ENCODE assay signal across 8 mouse cellular contexts in the genomic region with DNA sequence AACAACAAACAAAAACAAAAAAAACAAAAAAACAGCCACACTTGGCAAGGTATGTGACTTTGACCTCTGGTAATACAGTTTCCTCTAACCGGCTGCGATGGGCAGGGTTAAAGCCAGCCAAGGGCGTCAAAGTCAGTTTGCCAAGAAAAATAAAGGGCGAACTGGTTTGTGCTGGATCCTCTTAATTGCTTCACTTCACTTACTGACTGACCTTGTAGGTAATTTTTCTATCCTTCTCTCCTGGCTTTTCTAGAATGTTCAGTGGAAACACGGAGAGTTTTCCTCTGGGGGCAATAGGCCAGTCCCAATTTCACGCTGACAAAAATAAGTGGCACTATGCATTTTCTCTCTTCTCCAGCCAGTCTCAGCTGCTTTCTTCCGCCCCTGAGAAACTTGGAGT. TPM values are rescaled to one million over a fixed set of nuclear protein-coding genes. Genes with fewer than 3 reads are reported as not detected.
DNase-seq lines count a peak whose midpoint lies in the region; ATAC-seq and TF ChIP-seq lines count a peak whose summit lies in the region.

No protein-coding gene starts in this region.

- peak overlapping the region; percentile 74 for H3K9ac ChIP-seq in forebrain, embryonic 14.5 days (ENCODE audit: low read length)
- peak overlapping the region; percentile 65 for H3K9ac ChIP-seq in hindbrain, postnatal 0 days (replicated peaks; ENCODE audit: low read length)
- no peak overlapping the region for H3K9ac ChIP-seq in liver, embryonic 13.5 days
- H3K9ac ChIP-seq in stomach, embryonic 14.5 days (replicated peaks; ENCODE audit: low read depth, low read length): no peak overlapping the region; the same call in 1 of the 2 replicates

- no peaks in the 10 kb centered on the region for H3K27me3 ChIP-seq in forebrain, embryonic 14.5 days (replicated peaks; ENCODE audit: control insufficient read depth, insufficient read depth, low read length)
- H3K27me3 ChIP-seq in hindbrain, postnatal 0 days (ENCODE audit: insufficient read depth, low read length): no peaks in the 10 kb centered on the region
- H3K27me3 ChIP-seq in liver, embryonic 13.5 days: peaks cover 15% of the 10 kb centered on the region
- no peaks in the 10 kb centered on the region for H3K27me3 ChIP-seq in stomach, embryonic 14.5 days (ENCODE audit: control insufficient read depth, insufficient read depth, low read length)

- H3K4me3 ChIP-seq in gastrocnemius, adult 2 months: peak overlapping the region; percentile 70
- H3K4me3 ChIP-seq in forebrain, embryonic 14.5 days (ENCODE audit: low read depth, low read length): peak overlapping the region; percentile 42
- peak overlapping the region; percentile 42 for H3K4me3 ChIP-seq in hindbrain, postnatal 0 days (ENCODE audit: low read length)
- peak overlapping the region; percentile 38; the same call in 1 of the 2 replicates for H3K4me3 ChIP-seq in liver, embryonic 13.5 days (replicated peaks)
- H3K4me3 ChIP-seq in stomach, embryonic 14.5 days (ENCODE audit: low read depth, low read length): peak overlapping the region; percentile 38

- ATAC-seq in forebrain, embryonic 14.5 days: no peak
- no peak for ATAC-seq in hindbrain, postnatal 0 days
- no peak for ATAC-seq in liver, embryonic 13.5 days (ENCODE audit: low read depth)
- no peak for ATAC-seq in stomach, embryonic 14.5 days (ENCODE audit: insufficient number of reproducible peaks, insufficient read depth, low FRiP score, low read depth)

- no peaks in the 10 kb centered on the region; the same call in 1 of the 2 replicates for H3K4me1 ChIP-seq in forebrain, embryonic 14.5 days (ENCODE audit: control insufficient read depth, insufficient read depth, low read length)
- H3K4me1 ChIP-seq in hindbrain, postnatal 0 days (ENCODE audit: insufficient read depth, low read length): peaks cover 4% of the 10 kb centered on the region; the same call in 1 of the 2 replicates
- peaks cover 16% of the 10 kb centered on the region for H3K4me1 ChIP-seq in liver, embryonic 13.5 days (replicated peaks)
- 0 out of 2 replicates have a peak, but pooled peaks cover 11% of the 10 kb centered on the region for H3K4me1 ChIP-seq in stomach, embryonic 14.5 days (ENCODE audit: control insufficient read depth, insufficient read depth, low read length)

- 46% methylated on average over 7 of the region's 7 CpGs for WGBS in forebrain, embryonic 14.5 days
- WGBS in hindbrain, postnatal 0 days: 17% methylated on average over 7 of the region's 7 CpGs
- 31% methylated on average over 7 of the region's 7 CpGs for WGBS in liver, embryonic 13.5 days (ENCODE audit: insufficient replicate concordance)
- 25% methylated on average over 7 of the region's 7 CpGs for WGBS in stomach, embryonic 14.5 days

- peak overlapping the region; percentile 67 for H3K4me2 ChIP-seq in forebrain, embryonic 14.5 days (ENCODE audit: low read length)
- peak overlapping the region; percentile 78 for H3K4me2 ChIP-seq in hindbrain, postnatal 0 days (ENCODE audit: low read depth, low read length)
- H3K4me2 ChIP-seq in liver, embryonic 13.5 days: peak overlapping the region; percentile 62
- H3K4me2 ChIP-seq in stomach, embryonic 14.5 days (replicated peaks; ENCODE audit: low read depth, low read length): peak overlapping the region; percentile 73

- H3K36me3 ChIP-seq in forebrain, embryonic 14.5 days (ENCODE audit: control insufficient read depth, insufficient read depth, low read length): no peaks in the 10 kb centered on the region
- no peaks in the 10 kb centered on the region for H3K36me3 ChIP-seq in hindbrain, postnatal 0 days (ENCODE audit: insufficient read depth, low read length)
- H3K36me3 ChIP-seq in liver, embryonic 13.5 days: no peaks in the 10 kb centered on the region
- no peaks in the 10 kb centered on the region for H3K36me3 ChIP-seq in stomach, embryonic 14.5 days (ENCODE audit: control insufficient read depth, insufficient read depth, low read length)

- peak overlapping the region; percentile 92 for H3K27ac ChIP-seq in gastrocnemius, adult 2 months
- H3K27ac ChIP-seq in forebrain, embryonic 14.5 days (ENCODE audit: low read depth, low read length): peak overlapping the region; percentile 84; the same call in 1 of the 2 replicates
- peak overlapping the region; percentile 91 for H3K27ac ChIP-seq in hindbrain, postnatal 0 days
- H3K27ac ChIP-seq in liver, embryonic 13.5 days: no peak overlapping the region
- no peak overlapping the region for H3K27ac ChIP-seq in stomach, embryonic 14.5 days (ENCODE audit: low read length)

- no peaks in the 10 kb centered on the region for H3K9me3 ChIP-seq in forebrain, embryonic 14.5 days (replicated peaks; ENCODE audit: control insufficient read depth, low read length)
- no peaks in the 10 kb centered on the region for H3K9me3 ChIP-seq in hindbrain, postnatal 0 days (ENCODE audit: low read length)
- no peaks in the 10 kb centered on the region for H3K9me3 ChIP-seq in liver, embryonic 13.5 days (replicated peaks)
- no peaks in the 10 kb centered on the region for H3K9me3 ChIP-seq in stomach, embryonic 14.5 days (ENCODE audit: control insufficient read depth, low read depth, low read length)

- intact Hi-C loops in gastrocnemius, adult 2 months (cut with DNase I): loop anchor here (2.0 to 5.0 kb wide), 3 partner anchors 37 to 441 kb away; a partner anchor contains a TSS
- intact Hi-C loops in gastrocnemius, postnatal 14 days (cut with DNase I; ENCODE audit: low total_unique reads): no loop called here

- no peak for TF ChIP-seq CTCF in gastrocnemius, adult 2 months (IDR thresholded peaks at IDR 0.05)
- TF ChIP-seq CTCF in hindbrain, postnatal 0 days (IDR thresholded peaks at IDR 0.05; ENCODE audit: low read depth): no peak

- DNase-seq in gastrocnemius, adult 2 months: peak; percentile 28
- DNase-seq in gastrocnemius, postnatal 14 days: no peak
- DNase-seq in forebrain, embryonic 14.5 days (ENCODE audit: low spot score): peak; percentile 27
- peak; percentile 28 for DNase-seq in hindbrain, postnatal 0 days (ENCODE audit: low spot score)
- no peak for DNase-seq in liver, embryonic 13.5 days
- DNase-seq in left cerebral cortex, adult 18-20 months (ENCODE audit: low spot score in 2 of 2): no peak
- DNase-seq in B cell, adult 2 months: no peak

RNA-seq across cellular contexts. Expression of a gene that starts 35.8 kb away (rescaled TPM):
- total RNA-seq in gastrocnemius, adult 2 months (2021): not detected
- total RNA-seq in gastrocnemius, postnatal 14 days (2021): not detected
- not detected in 2 replicates for polyA plus RNA-seq in forebrain, embryonic 14.5 days (2014; fragmentation: Nextera tagmentation; extraction: Ambion mirVana)
- total RNA-seq in hindbrain, postnatal 0 days (2014; rRNA removed): not detected in 2 replicates
- not detected in 2 replicates for polyA plus RNA-seq in hindbrain, postnatal 0 days (2015; fragmentation: Nextera tagmentation; extraction: Ambion mirVana)
- not detected in 2 replicates for polyA plus RNA-seq in liver, embryonic 13.5 days (2015; fragmentation: Nextera tagmentation; extraction: Ambion mirVana)
- not detected in 2 replicates for polyA plus RNA-seq in stomach, embryonic 14.5 days (2014; fragmentation: Nextera tagmentation; extraction: Ambion mirVana)
- total RNA-seq in left cerebral cortex, adult 18-20 months (2021): not detected

Comparison
In these comparisons a context has a peak if more than half of its experiments do, and no peak if none do; other contexts are left out.
1. DNase-seq: peak in gastrocnemius, adult 2 months (single experiment), forebrain, embryonic 14.5 days (single experiment) and hindbrain, postnatal 0 days (single experiment); none in gastrocnemius, postnatal 14 days (single experiment), liver, embryonic 13.5 days (single experiment), left cerebral cortex, adult 18-20 months (0 of 2) and B cell, adult 2 months (0 of 2).
2. H3K27ac ChIP-seq: peak in gastrocnemius, adult 2 months (single experiment), forebrain, embryonic 14.5 days (single experiment) and hindbrain, postnatal 0 days (single experiment); none in liver, embryonic 13.5 days (single experiment) and stomach, embryonic 14.5 days (single experiment).
3. H3K9ac ChIP-seq: peak in forebrain, embryonic 14.5 days (single experiment) and hindbrain, postnatal 0 days (single experiment); none in liver, embryonic 13.5 days (single experiment) and stomach, embryonic 14.5 days (single experiment).
4. Peak in every context shown above with its lines, with median percentiles within 50 percentile points of each other: H3K4me3 ChIP-seq and H3K4me2 ChIP-seq.